11 mouse cellular contexts compared by ENCODE assay signal in the genomic region with DNA sequence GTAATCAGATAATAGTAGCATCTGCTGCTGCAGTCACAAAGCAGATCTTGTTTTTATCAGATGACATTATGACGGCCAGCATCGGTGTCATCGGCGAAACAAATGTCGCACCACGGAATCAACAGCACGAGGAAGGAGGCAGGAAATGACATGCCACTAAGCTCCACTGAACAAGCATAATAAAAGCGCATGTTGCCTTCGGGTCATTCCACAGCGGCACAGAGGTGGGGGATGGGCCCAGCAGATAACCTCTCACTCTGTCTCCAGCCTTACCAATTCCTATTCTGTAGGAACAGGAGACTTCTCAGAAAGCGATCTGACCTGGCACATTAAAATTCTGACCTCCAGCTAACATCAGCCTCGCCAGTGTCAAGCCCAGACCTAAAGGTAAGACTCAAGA.
A peak's percentile ranks its signal among the peaks of the same experiment; 100 is the strongest.
DNase-seq lines count a peak whose midpoint lies in the region; ATAC-seq and TF ChIP-seq lines count a peak whose summit lies in the region.
"Had no signal": no experiment of that assay in that cellular context is flagged by ENCODE, and none has a peak within 500 bp of the region (broad histone marks: within the 10 kb centered on the region; RNA-seq: fewer than 3 reads in every experiment).

No protein-coding gene starts in this region.

- H3K4me2 ChIP-seq in forebrain, embryonic 16.5 days (ENCODE audit: low read length): no peak overlapping the region

- no peak for TF ChIP-seq CTCF in gastrocnemius, adult 2 months (IDR thresholded peaks at IDR 0.05)
- TF ChIP-seq CTCF in testis, adult 2 months (IDR thresholded peaks at IDR 0.05; ENCODE audit: control insufficient read depth, insufficient read depth, insufficient replicate concordance, low read depth, low read length): no peak

- no peak overlapping the region for H3K9ac ChIP-seq in forebrain, embryonic 16.5 days (replicated peaks; ENCODE audit: low read depth, low read length)

- no peak for ATAC-seq in forebrain, embryonic 16.5 days
- ATAC-seq: Patski had no signal

- 88% methylated on average over 12 of the region's 12 CpGs for WGBS in forebrain, embryonic 16.5 days

- H3K9me3 ChIP-seq in forebrain, embryonic 16.5 days (ENCODE audit: control insufficient read depth, low read length): no peaks in the 10 kb centered on the region

- H3K4me3 ChIP-seq in gastrocnemius, adult 2 months: no peak overlapping the region
- peak overlapping the region; percentile 81 for H3K4me3 ChIP-seq in testis, adult 2 months (ENCODE audit: control insufficient read depth, low read depth, low read length)
- H3K4me3 ChIP-seq in forebrain, embryonic 16.5 days (replicated peaks; ENCODE audit: low read length): no peak overlapping the region
- H3K4me3 ChIP-seq: layer of hippocampus, adult 2 months had no signal

- 0 out of 2 replicates have a peak, but pooled peaks have one; percentile 15 for TF ChIP-seq POLR2A in testis, adult 2 months (IDR thresholded peaks at IDR 0.05; ENCODE audit: control insufficient read depth, low read depth, low read length)

- no peaks in the 10 kb centered on the region for H3K36me3 ChIP-seq in testis, adult 2 months (ENCODE audit: control insufficient read depth, insufficient read depth, low read length)
- H3K36me3 ChIP-seq in forebrain, embryonic 16.5 days (ENCODE audit: control insufficient read depth, insufficient read depth): no peaks in the 10 kb centered on the region

- H3K27ac ChIP-seq in gastrocnemius, adult 2 months: no peak overlapping the region; the same call in 1 of the 2 replicates
- no peak overlapping the region for H3K27ac ChIP-seq in testis, adult 2 months (ENCODE audit: control insufficient read depth, insufficient read depth, low read depth, low read length)
- H3K27ac ChIP-seq in forebrain, embryonic 16.5 days (ENCODE audit: low read length): no peak overlapping the region
- H3K27ac ChIP-seq: layer of hippocampus, adult 2 months had no signal

- intact Hi-C loops in gastrocnemius, adult 2 months (cut with DNase I): no loop called here

- H3K27me3 ChIP-seq in testis, adult 2 months (ENCODE audit: control insufficient read depth, insufficient read depth, low read length): no peaks in the 10 kb centered on the region
- H3K27me3 ChIP-seq in forebrain, embryonic 16.5 days (replicated peaks; ENCODE audit: control insufficient read depth, insufficient read depth, low read length): no peaks in the 10 kb centered on the region
- H3K27me3 ChIP-seq: Patski had no signal

- H3K4me1 ChIP-seq in testis, adult 2 months (ENCODE audit: control insufficient read depth, insufficient read depth, low read length): no peaks in the 10 kb centered on the region
- no peaks in the 10 kb centered on the region for H3K4me1 ChIP-seq in forebrain, embryonic 16.5 days (replicated peaks; ENCODE audit: control insufficient read depth, insufficient read depth, low read length)

- peak; percentile 21 for DNase-seq in gastrocnemius, adult 2 months
- DNase-seq in gastrocnemius, adult 8-10 months (ENCODE audit: low spot score in 2 of 2): no peak
- DNase-seq in testis, postnatal 14 days (ENCODE audit: low spot score): no peak
- peak; percentile 30 to 40 for DNase-seq in kidney, postnatal 25 days
- no peak for DNase-seq in liver
- DNase-seq in frontal cortex, adult 2 months (ENCODE audit: extremely low spot score in 1 of 2, low spot score in 1 of 2): no peak
- DNase-seq: heart, postnatal 14 days had no signal

Comparison
In these comparisons a context has a peak if more than half of its experiments do, and no peak if none do; other contexts are left out.
1. DNase-seq: peak in gastrocnemius, adult 2 months (single experiment) and kidney, postnatal 25 days (2 of 2); none in gastrocnemius, adult 8-10 months (0 of 2), testis, postnatal 14 days (single experiment), liver (single experiment) and frontal cortex, adult 2 months (0 of 2).